Mouse (Mus musculus) heart, postnatal 0 days (tissue): ENCODE measurements around the gene Wnt10b.

Experiments used
- CTCF ChIP-seq: IDR thresholded peaks from 2 replicates; pipeline ENCODE4 v1.5.1; 2016; ENCODE audit warnings: antibody characterized with exemption, control low read depth, low read depth
- EP300 ChIP-seq: IDR thresholded peaks from 2 replicates; pipeline ENCODE4 v1.6.1; 2016; ENCODE audit warnings: antibody characterized with exemption, low read depth

DNA sequence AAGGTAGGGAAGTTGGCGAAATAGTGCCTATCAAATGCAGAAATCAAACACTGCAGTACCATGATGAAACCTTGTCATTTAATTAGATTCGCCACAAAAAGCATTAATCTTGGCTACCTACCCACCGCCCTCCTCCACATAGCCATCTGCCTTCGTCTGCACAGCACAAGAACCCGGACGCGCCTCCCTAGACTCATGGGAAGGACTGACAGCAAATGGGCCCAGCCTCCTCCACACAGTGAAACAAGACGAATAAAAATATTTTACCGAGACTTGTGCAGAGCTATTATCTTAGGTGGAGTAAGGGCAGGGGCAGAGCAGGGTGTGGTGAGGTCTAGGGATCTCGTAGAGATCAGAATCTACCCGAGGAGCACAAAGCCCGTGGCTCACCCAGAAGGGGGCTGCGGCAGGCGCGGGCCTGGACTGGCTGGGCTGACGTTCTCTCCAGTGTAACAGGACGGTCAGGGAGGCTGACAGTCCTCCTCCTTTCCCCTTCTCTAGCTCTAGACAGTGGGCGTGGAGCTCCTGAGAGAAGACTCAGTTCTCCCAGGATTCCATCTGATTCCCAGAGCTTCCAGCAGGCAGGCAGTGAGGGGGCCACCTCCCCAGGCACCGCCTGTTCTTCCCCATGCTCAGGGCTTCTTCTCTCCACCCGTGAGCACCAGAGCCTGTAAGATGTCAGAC is 34.9 kb upstream of the Wnt10b start:
- TF ChIP-seq CTCF (no peak), EP300 (no peak)
